ENCODE assay signal across 24 mouse cellular contexts in genomic region chr5:92165976-92166375, GRCm38 (mm10). TPM values are rescaled to one million over a fixed set of nuclear protein-coding genes. Genes with fewer than 3 reads are reported as not detected.
"Had no signal": no experiment of that assay in that cellular context is flagged by ENCODE, and none has a peak within 500 bp of the region (broad histone marks: within the 10 kb centered on the region; RNA-seq: fewer than 3 reads in every experiment).

No protein-coding gene starts in this region.

- DNase-seq: kidney, adult 11 months; kidney, adult 9 months; kidney, postnatal 36 days; layer of hippocampus, adult 9-11 months; layer of hippocampus, postnatal 36 days; liver; liver, embryonic 13.5 days; liver, postnatal 0 days; lung, postnatal 14 days had no signal

- H3K27me3 ChIP-seq: limb, embryonic 12.5 days; liver, embryonic 13.5 days; lung, embryonic 15.5 days; midbrain, embryonic 12.5 days; neural tube, embryonic 15.5 days had no signal

- H3K4me1 ChIP-seq: limb, embryonic 12.5 days; liver, embryonic 13.5 days; lung, embryonic 15.5 days; midbrain, embryonic 12.5 days; neural tube, embryonic 15.5 days had no signal

- H3K4me3 ChIP-seq: limb, embryonic 12.5 days; liver, embryonic 13.5 days; lung, embryonic 15.5 days; midbrain, embryonic 12.5 days; neural tube, embryonic 15.5 days had no signal

- H3K27ac ChIP-seq: kidney, postnatal 0 days; limb, embryonic 12.5 days; liver, embryonic 13.5 days; lung, embryonic 15.5 days; macrophage; midbrain, embryonic 12.5 days; neural tube, embryonic 15.5 days had no signal

- ATAC-seq: liver, postnatal 0 days; midbrain, embryonic 16.5 days had no signal

RNA-seq across cellular contexts. Expression of gene U90926, which starts 49.2 kb away (rescaled TPM):
- total RNA-seq: layer of hippocampus, adult 18-20 months; layer of hippocampus, postnatal 36 days; left cerebral cortex, adult 8-10 months; left cerebral cortex, postnatal 36 days; megakaryocyte-erythroid progenitor cell, adult 5-6 weeks had no signal
- polyA plus RNA-seq: intestine, embryonic 14.5 days; kidney, postnatal 0 days; limb, embryonic 12.5 days; liver, embryonic 13.5 days; liver, postnatal 0 days; lung, embryonic 15.5 days; macrophage; midbrain, embryonic 12.5 days; midbrain, embryonic 16.5 days; neural tube, embryonic 11.5 days; neural tube, embryonic 15.5 days; stomach, embryonic 14.5 days; urinary bladder, adult 2 months had no signal
